Mouse (Mus musculus): ENCODE measurements at regions not wholly inside any gene's neighbourhood (a gene's known extent, or its start where the extent isn't known, plus 50 kb on each side); places are given as distances from the start of the nearest gene placed in this dataset.

GRCm38 (mm10) chr3:128921428-128921827 is 278.2 kb upstream of the Pitx2 start:
- no peak overlapping the region for H3K9ac ChIP-seq (ENCODE audit: low read depth, low read length)
- DNase-seq (ENCODE audit: low spot score) (no peak), ATAC-seq (replicated peaks; ENCODE audit: low FRiP score, low read depth) (no peak)

GRCm38 (mm10) chr3:128922150-128922549 is 277.5 kb upstream of the Pitx2 start:
- H3K4me1 ChIP-seq (replicated peaks; ENCODE audit: insufficient read depth, low read length): no peaks in the 10 kb centered on the region
- no peak for TF ChIP-seq CTCF (IDR thresholded peaks at IDR 0.05; ENCODE audit: low read depth)
- H3K4me2 ChIP-seq (ENCODE audit: low read length): no peak overlapping the region
- 58% methylated on average over 4 of the region's 4 CpGs for WGBS
- H3K36me3 ChIP-seq (ENCODE audit: insufficient read depth, low read length): no peaks in the 10 kb centered on the region
- H3K27ac ChIP-seq: no peak overlapping the region
- H3K4me3 ChIP-seq (replicated peaks; ENCODE audit: low read depth, low read length): no peak overlapping the region
- H3K9me3 ChIP-seq (replicated peaks; ENCODE audit: low read length): no peaks in the 10 kb centered on the region
- H3K27me3 ChIP-seq (ENCODE audit: insufficient read depth, low read length): no peaks in the 10 kb centered on the region
- DNase-seq (ENCODE audit: low spot score): no peak
- ATAC-seq (replicated peaks; ENCODE audit: low FRiP score, low read depth): no peak
- no peak overlapping the region for H3K9ac ChIP-seq (ENCODE audit: low read depth, low read length)

More at GRCm38 (mm10) chr3:128921428-128921827, 278.2 kb upstream of the Pitx2 start:
- Histone ChIP-seq H3K4me2 (ENCODE audit: low read length) (no peak overlapping the region), H3K27ac (no peak overlapping the region), H3K36me3 (ENCODE audit: insufficient read depth, low read length) (no peaks in the 10 kb centered on the region), H3K9me3 (replicated peaks; ENCODE audit: low read length) (no peaks in the 10 kb centered on the region), H3K4me1 (replicated peaks; ENCODE audit: insufficient read depth, low read length) (no peaks in the 10 kb centered on the region), H3K27me3 (ENCODE audit: insufficient read depth, low read length) (no peaks in the 10 kb centered on the region), H3K4me3 (replicated peaks; ENCODE audit: low read depth, low read length) (no peak overlapping the region)
- TF ChIP-seq CTCF (IDR thresholded peaks at IDR 0.05; ENCODE audit: low read depth): no peak

- no peak for ATAC-seq (replicated peaks; ENCODE audit: low FRiP score, low read depth)
- no peaks in the 10 kb centered on the region for H3K36me3 ChIP-seq (ENCODE audit: insufficient read depth, low read length)
- H3K4me3 ChIP-seq (replicated peaks; ENCODE audit: low read depth, low read length): no peak overlapping the region
- H3K9ac ChIP-seq (ENCODE audit: low read depth, low read length): no peak overlapping the region
- no peak for TF ChIP-seq CTCF (IDR thresholded peaks at IDR 0.05; ENCODE audit: low read depth)
- no peaks in the 10 kb centered on the region for H3K27me3 ChIP-seq (ENCODE audit: insufficient read depth, low read length)
- WGBS: 69% methylated on average over 5 of the region's 5 CpGs
- H3K9me3 ChIP-seq (replicated peaks; ENCODE audit: low read length): no peaks in the 10 kb centered on the region
- DNase-seq (ENCODE audit: low spot score): no peak
- no peaks in the 10 kb centered on the region for H3K4me1 ChIP-seq (replicated peaks; ENCODE audit: insufficient read depth, low read length)
- H3K27ac ChIP-seq: no peak overlapping the region
- no peak overlapping the region for H3K4me2 ChIP-seq (ENCODE audit: low read length)
Measured at GRCm38 (mm10) chr3:128938536-128938935, 261.1 kb upstream of the Pitx2 start.

- DNase-seq (ENCODE audit: low spot score): no peak
- 79% methylated on average over 2 of the region's 2 CpGs for WGBS
Measured at GRCm38 (mm10) chr3:128941156-128941555, 258.5 kb upstream of the Pitx2 start.

GRCm38 (mm10) chr3:128944631-128945030 is 255.0 kb upstream of the Pitx2 start:
- DNase-seq (ENCODE audit: low spot score) (no peak), ATAC-seq (replicated peaks; ENCODE audit: low FRiP score, low read depth) (no peak)
- Histone ChIP-seq H3K4me2 (ENCODE audit: low read length) (no peak overlapping the region), H3K4me3 (replicated peaks; ENCODE audit: low read depth, low read length) (no peak overlapping the region), H3K36me3 (ENCODE audit: insufficient read depth, low read length) (no peaks in the 10 kb centered on the region), H3K9ac (ENCODE audit: low read depth, low read length) (no peak overlapping the region), H3K4me1 (replicated peaks; ENCODE audit: insufficient read depth, low read length) (no peaks in the 10 kb centered on the region), H3K27me3 (ENCODE audit: insufficient read depth, low read length) (no peaks in the 10 kb centered on the region), H3K27ac (no peak overlapping the region), H3K9me3 (replicated peaks; ENCODE audit: low read length) (no peaks in the 10 kb centered on the region)
- 33% methylated on average over 6 of the region's 6 CpGs for WGBS
- no peak for TF ChIP-seq CTCF (IDR thresholded peaks at IDR 0.05; ENCODE audit: low read depth)

More at GRCm38 (mm10) chr3:128941156-128941555, 258.5 kb upstream of the Pitx2 start:
- Histone ChIP-seq H3K4me2 (ENCODE audit: low read length) (no peak overlapping the region), H3K36me3 (ENCODE audit: insufficient read depth, low read length) (no peaks in the 10 kb centered on the region), H3K27ac (no peak overlapping the region), H3K4me3 (replicated peaks; ENCODE audit: low read depth, low read length) (no peak overlapping the region), H3K27me3 (ENCODE audit: insufficient read depth, low read length) (no peaks in the 10 kb centered on the region), H3K9ac (ENCODE audit: low read depth, low read length) (no peak overlapping the region), H3K4me1 (replicated peaks; ENCODE audit: insufficient read depth, low read length) (no peaks in the 10 kb centered on the region), H3K9me3 (replicated peaks; ENCODE audit: low read length) (no peaks in the 10 kb centered on the region)
- no peak for ATAC-seq (replicated peaks; ENCODE audit: low FRiP score, low read depth)
- no peak for TF ChIP-seq CTCF (IDR thresholded peaks at IDR 0.05; ENCODE audit: low read depth)

GRCm38 (mm10) chr3:128954886-128955285 is 244.8 kb upstream of the Pitx2 start:
- 94% methylated on average over 8 of the region's 8 CpGs for WGBS
- Histone ChIP-seq H3K4me1 (replicated peaks; ENCODE audit: insufficient read depth, low read length) (no peaks in the 10 kb centered on the region), H3K4me3 (replicated peaks; ENCODE audit: low read depth, low read length) (no peak overlapping the region), H3K36me3 (ENCODE audit: insufficient read depth, low read length) (no peaks in the 10 kb centered on the region), H3K27ac (no peak overlapping the region), H3K9me3 (replicated peaks; ENCODE audit: low read length) (no peaks in the 10 kb centered on the region), H3K4me2 (ENCODE audit: low read length) (no peak overlapping the region), H3K9ac (ENCODE audit: low read depth, low read length) (no peak overlapping the region), H3K27me3 (ENCODE audit: insufficient read depth, low read length) (no peaks in the 10 kb centered on the region)
- DNase-seq (ENCODE audit: low spot score) (no peak), ATAC-seq (replicated peaks; ENCODE audit: low FRiP score, low read depth) (no peak)
- no peak for TF ChIP-seq CTCF (IDR thresholded peaks at IDR 0.05; ENCODE audit: low read depth)

- Histone ChIP-seq H3K4me2 (ENCODE audit: low read length) (no peak overlapping the region), H3K27me3 (ENCODE audit: insufficient read depth, low read length) (no peaks in the 10 kb centered on the region), H3K27ac (no peak overlapping the region), H3K36me3 (ENCODE audit: insufficient read depth, low read length) (no peaks in the 10 kb centered on the region), H3K9me3 (replicated peaks; ENCODE audit: low read length) (no peaks in the 10 kb centered on the region), H3K4me1 (replicated peaks; ENCODE audit: insufficient read depth, low read length) (no peaks in the 10 kb centered on the region), H3K9ac (ENCODE audit: low read depth, low read length) (no peak overlapping the region), H3K4me3 (replicated peaks; ENCODE audit: low read depth, low read length) (no peak overlapping the region)
- 77% methylated on average over 5 of the region's 5 CpGs for WGBS
- DNase-seq (ENCODE audit: low spot score): no peak
- ATAC-seq (replicated peaks; ENCODE audit: low FRiP score, low read depth): no peak
- no peak for TF ChIP-seq CTCF (IDR thresholded peaks at IDR 0.05; ENCODE audit: low read depth)
Measured at GRCm38 (mm10) chr3:128976752-128977151, 222.9 kb upstream of the Pitx2 start.
